Mouse (Mus musculus) bone marrow, adult 2 months (tissue): ENCODE data around the gene Slc9b2.

Source experiments
- CTCF ChIP-seq: fragments of 200-500 bp; IDR thresholded peaks from 2 replicates; pipeline ENCODE4 v1.5.1; 2011; ENCODE audit warnings: low read length, control low read depth; ENCODE audit not compliant: control insufficient read depth, insufficient read depth
- POLR2A ChIP-seq: fragments of 200-500 bp; IDR thresholded peaks from 2 replicates; pipeline ENCODE4 v1.6.1; 2011; ENCODE audit warnings: low read depth, mild to moderate bottlenecking, control low read depth, low read length, borderline replicate concordance; ENCODE audit not compliant: control insufficient read depth

DNA sequence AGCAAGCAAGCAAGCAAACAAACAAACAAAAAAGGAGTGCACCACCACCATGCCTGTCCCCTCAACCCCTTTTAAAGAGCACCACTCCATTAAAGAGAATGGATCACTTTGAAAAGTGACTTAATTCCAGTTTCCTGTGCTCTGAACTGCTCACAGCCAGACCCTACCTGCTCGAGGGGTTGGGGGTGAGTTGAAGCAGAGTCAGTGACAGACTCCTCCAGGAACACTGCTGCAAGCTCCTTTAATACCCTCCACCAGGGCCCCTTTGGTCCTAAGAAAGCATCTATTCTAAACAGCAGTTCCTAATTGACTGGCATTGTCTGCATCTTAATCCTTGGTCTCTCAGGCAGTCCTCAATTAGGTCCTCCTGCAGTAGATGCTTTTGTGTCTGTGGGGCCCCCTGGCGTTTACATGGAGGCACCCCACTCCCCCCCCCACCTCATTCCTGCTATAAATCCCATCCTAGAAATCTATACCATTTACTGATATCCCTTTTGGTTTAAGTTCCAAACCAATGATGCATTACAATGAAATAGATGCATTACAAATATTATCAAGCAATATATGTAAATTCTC lies 5.5 kb downstream of the Slc9b2 start:
- TF ChIP-seq CTCF, result no peak
- no peak for TF ChIP-seq POLR2A
